Comparison of ENCODE assay signal across 24 mouse cellular contexts in the genomic region with DNA sequence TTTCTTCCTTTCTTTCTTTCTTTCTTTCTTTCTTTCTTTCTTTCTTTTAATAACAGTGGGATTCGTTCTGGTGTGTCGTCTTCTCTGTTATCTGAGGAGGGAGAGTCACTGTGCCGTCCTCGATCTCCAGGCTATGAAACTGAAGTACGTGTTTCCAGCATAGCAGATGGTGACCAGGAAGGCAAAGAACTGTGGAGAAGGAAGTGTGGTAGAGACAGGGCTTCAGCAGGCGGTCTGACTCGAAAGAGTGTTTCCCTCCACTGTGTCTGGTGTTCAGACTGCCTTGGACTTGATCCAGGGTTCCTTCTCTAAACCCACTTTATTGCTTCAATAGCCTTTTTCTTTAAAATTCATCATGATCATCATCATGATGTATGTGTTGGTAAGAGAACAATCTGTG. TPM values are rescaled to one million over a fixed set of nuclear protein-coding genes. Genes with fewer than 3 reads are reported as not detected.
A peak's percentile ranks its signal among the peaks of the same experiment; 100 is the strongest.
DNase-seq lines count a peak whose midpoint lies in the region; ATAC-seq lines count a peak whose summit lies in the region.
"Had no signal": no experiment of that assay in that cellular context is flagged by ENCODE, and none has a peak within 500 bp of the region (broad histone marks: within the 10 kb centered on the region; RNA-seq: fewer than 3 reads in every experiment).

No protein-coding gene starts in this region.

- H3K36me3 ChIP-seq in forebrain, embryonic 11.5 days (ENCODE audit: control insufficient read depth, insufficient read depth, low read length): no peaks in the 10 kb centered on the region
- H3K36me3 ChIP-seq: forebrain, embryonic 12.5 days; forebrain, embryonic 15.5 days; hindbrain, embryonic 13.5 days; intestine, embryonic 15.5 days had no signal

- no peak overlapping the region for H3K4me3 ChIP-seq in forebrain, embryonic 11.5 days (ENCODE audit: low read depth, low read length)
- H3K4me3 ChIP-seq: forebrain, embryonic 12.5 days; forebrain, embryonic 15.5 days; hindbrain, embryonic 10.5 days; hindbrain, embryonic 13.5 days; intestine, embryonic 15.5 days had no signal

- H3K27ac ChIP-seq in forebrain, embryonic 11.5 days (ENCODE audit: low read depth, low read length): no peak overlapping the region
- H3K27ac ChIP-seq: forebrain, embryonic 12.5 days; forebrain, embryonic 15.5 days; hindbrain, embryonic 10.5 days; hindbrain, embryonic 13.5 days; intestine, embryonic 15.5 days had no signal

- no peak overlapping the region for H3K4me2 ChIP-seq in forebrain, embryonic 11.5 days (ENCODE audit: low read depth, low read length, severe bottlenecking)
- H3K4me2 ChIP-seq: forebrain, embryonic 12.5 days; forebrain, embryonic 15.5 days; heart, embryonic 11.5 days; hindbrain, embryonic 13.5 days; intestine, embryonic 15.5 days had no signal

- ATAC-seq in hematopoietic stem cell, adult 5-6 weeks (replicated peaks in 1 of 2; ENCODE audit: insufficient read depth in 1 of 2, low FRiP score in 2 of 2, low TSS enrichment in 1 of 2, low read depth in 1 of 2, poor library complexity in 2 of 2, severe bottlenecking in 2 of 2): peak; percentile 42 to 58; a peak in 2 of 4 replicates
- no peak for ATAC-seq in forebrain, embryonic 11.5 days (replicated peaks; ENCODE audit: low FRiP score)
- ATAC-seq: forebrain, embryonic 15.5 days; hindbrain, embryonic 16.5 days; intestine, embryonic 15.5 days had no signal

- peak; percentile 42 for DNase-seq in layer of hippocampus, adult 9-11 months
- DNase-seq in layer of hippocampus, adult 9-10 months (ENCODE audit: low spot score): no peak
- DNase-seq in brain, adult 2 months (ENCODE audit: low read depth, low spot score): peak; percentile 42
- no peak for DNase-seq in kidney, adult 9 months
- no peak for DNase-seq in forebrain, embryonic 11.5 days (ENCODE audit: low spot score)
- DNase-seq: adrenal gland, adult 2 months; adrenal gland, postnatal 14 days; B cell, adult 2 months; cerebellum, adult 11-12 months; cerebellum, adult 8-10 months; cerebellum, postnatal 10 days; cerebellum, postnatal 36 days; gastrocnemius, postnatal 36 days; heart, adult 11 months had no signal

- no peaks in the 10 kb centered on the region for H3K9me3 ChIP-seq in forebrain, embryonic 11.5 days (ENCODE audit: control insufficient read depth, low read length)
- H3K9me3 ChIP-seq: forebrain, embryonic 12.5 days; forebrain, embryonic 15.5 days; intestine, embryonic 15.5 days had no signal

- no peaks in the 10 kb centered on the region for H3K27me3 ChIP-seq in forebrain, embryonic 11.5 days (ENCODE audit: control insufficient read depth, insufficient read depth, low read length)
- H3K27me3 ChIP-seq: CH12.LX; forebrain, embryonic 12.5 days; forebrain, embryonic 15.5 days; hindbrain, embryonic 13.5 days; intestine, embryonic 15.5 days had no signal

- no peaks in the 10 kb centered on the region for H3K4me1 ChIP-seq in forebrain, embryonic 11.5 days (replicated peaks; ENCODE audit: control insufficient read depth, insufficient read depth, low read length)

- 83% methylated on average over 7 of the region's 7 CpGs for WGBS in forebrain, embryonic 11.5 days

- H3K9ac ChIP-seq in forebrain, embryonic 11.5 days (ENCODE audit: low read length): no peak overlapping the region
- H3K9ac ChIP-seq: forebrain, embryonic 12.5 days; forebrain, embryonic 15.5 days; hindbrain, embryonic 13.5 days; intestine, embryonic 15.5 days had no signal

RNA-seq across cellular contexts. Expression of gene Cmtm7, which starts 7.9 kb away (rescaled TPM):
- 461 and 641 TPM in 2 replicates for total RNA-seq in hematopoietic stem cell, adult 5-6 weeks (2017)
- polyA plus RNA-seq in forebrain, embryonic 11.5 days (2014; fragmentation: Nextera tagmentation; extraction: Ambion mirVana): 50.6 and 63.5 TPM in 2 replicates

RNA-seq across cellular contexts. Expression of gene Cmtm8, which starts 54.4 kb away (rescaled TPM):
- total RNA-seq in hematopoietic stem cell, adult 5-6 weeks (2017): 7.2 and 9.0 TPM in 2 replicates
- polyA plus RNA-seq in forebrain, embryonic 11.5 days (2014; fragmentation: Nextera tagmentation; extraction: Ambion mirVana): 19.1 and 21.2 TPM in 2 replicates
- polyA plus RNA-seq: G1E had no signal

RNA-seq across cellular contexts. Expression of gene Cmtm6, which starts 58.6 kb away (rescaled TPM):
- 66.4 and 85.0 TPM in 2 replicates for total RNA-seq in hematopoietic stem cell, adult 5-6 weeks (2017)
- polyA plus RNA-seq in forebrain, embryonic 11.5 days (2014; fragmentation: Nextera tagmentation; extraction: Ambion mirVana): 26.9 and 27.2 TPM in 2 replicates

Comparison
In these comparisons a context has a peak if more than half of its experiments do, and no peak if none do; other contexts are left out.
1. DNase-seq: peak in layer of hippocampus, adult 9-11 months (single experiment) and brain, adult 2 months (single experiment); none in layer of hippocampus, adult 9-10 months (single experiment), kidney, adult 9 months (single experiment) and forebrain, embryonic 11.5 days (single experiment).